Mouse (Mus musculus): ENCODE measurements around the gene Naga. TPM values are rescaled to one million over a fixed set of nuclear protein-coding genes. Genes with fewer than 3 reads are reported as not detected.
A peak's percentile ranks its signal among the peaks of the same experiment; 100 is the strongest.

Gene Naga
- polyA plus RNA-seq, 1 experiment from 2014 or later: 23.9 TPM

GRCm38 (mm10) chr15:82317839-82318238 lies 20.9 kb downstream of the Naga start:
- no peak for ATAC-seq (replicated peaks)
- WGBS: 85% methylated on average over 6 of the region's 6 CpGs
- no peaks in the 10 kb centered on the region for H3K9me3 ChIP-seq
- no peaks in the 10 kb centered on the region for H3K36me3 ChIP-seq
- no peaks in the 10 kb centered on the region for H3K27me3 ChIP-seq
- no peak overlapping the region for H3K9ac ChIP-seq (replicated peaks)
- H3K27ac ChIP-seq (replicated peaks): no peak overlapping the region
- H3K4me3 ChIP-seq: no peak overlapping the region
- H3K4me2 ChIP-seq (replicated peaks): no peak overlapping the region
- no peaks in the 10 kb centered on the region for H3K4me1 ChIP-seq

DNA sequence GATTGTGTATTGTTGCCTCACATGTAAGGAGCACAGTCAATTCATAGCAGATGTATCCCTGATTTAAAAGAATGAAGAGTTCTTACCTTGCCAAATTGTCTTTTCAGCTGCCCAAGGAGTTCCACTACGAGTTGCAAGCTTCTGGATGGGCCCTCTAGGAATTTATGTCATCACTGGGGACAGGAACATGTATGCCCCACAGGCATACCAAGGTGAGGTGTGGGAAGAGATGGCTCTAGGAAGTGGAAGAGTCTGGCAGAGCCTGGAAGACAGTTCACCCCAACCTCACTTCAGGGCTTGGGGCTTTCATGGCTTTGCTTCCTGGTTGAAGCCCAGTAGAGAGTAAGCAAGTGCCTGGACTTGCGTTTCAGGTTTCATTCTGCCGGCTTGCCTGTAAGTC lies 30.3 kb downstream of the Naga start:
- Histone ChIP-seq H3K36me3 (no peaks in the 10 kb centered on the region), H3K27ac (replicated peaks) (no peak overlapping the region), H3K9me3 (no peaks in the 10 kb centered on the region), H3K4me3 (no peak overlapping the region), H3K27me3 (no peaks in the 10 kb centered on the region), H3K9ac (replicated peaks) (no peak overlapping the region), H3K4me1 (no peaks in the 10 kb centered on the region), H3K4me2 (replicated peaks) (no peak overlapping the region)
- no peak for ATAC-seq (replicated peaks)
- 85% methylated on average over 3 of the region's 3 CpGs for WGBS

- no peak overlapping the region for H3K4me3 ChIP-seq
- no peaks in the 10 kb centered on the region for H3K27me3 ChIP-seq
- H3K27ac ChIP-seq (replicated peaks): no peak overlapping the region
- ATAC-seq (replicated peaks): no peak
- H3K9ac ChIP-seq (replicated peaks): no peak overlapping the region
- 81% methylated on average over 3 of the region's 3 CpGs for WGBS
- H3K9me3 ChIP-seq: no peaks in the 10 kb centered on the region
- H3K36me3 ChIP-seq: no peaks in the 10 kb centered on the region
- H3K4me1 ChIP-seq: no peaks in the 10 kb centered on the region
- H3K4me2 ChIP-seq (replicated peaks): no peak overlapping the region
Measured at GRCm38 (mm10) chr15:82307107-82307506, 31.6 kb downstream of the Naga start.

DNA sequence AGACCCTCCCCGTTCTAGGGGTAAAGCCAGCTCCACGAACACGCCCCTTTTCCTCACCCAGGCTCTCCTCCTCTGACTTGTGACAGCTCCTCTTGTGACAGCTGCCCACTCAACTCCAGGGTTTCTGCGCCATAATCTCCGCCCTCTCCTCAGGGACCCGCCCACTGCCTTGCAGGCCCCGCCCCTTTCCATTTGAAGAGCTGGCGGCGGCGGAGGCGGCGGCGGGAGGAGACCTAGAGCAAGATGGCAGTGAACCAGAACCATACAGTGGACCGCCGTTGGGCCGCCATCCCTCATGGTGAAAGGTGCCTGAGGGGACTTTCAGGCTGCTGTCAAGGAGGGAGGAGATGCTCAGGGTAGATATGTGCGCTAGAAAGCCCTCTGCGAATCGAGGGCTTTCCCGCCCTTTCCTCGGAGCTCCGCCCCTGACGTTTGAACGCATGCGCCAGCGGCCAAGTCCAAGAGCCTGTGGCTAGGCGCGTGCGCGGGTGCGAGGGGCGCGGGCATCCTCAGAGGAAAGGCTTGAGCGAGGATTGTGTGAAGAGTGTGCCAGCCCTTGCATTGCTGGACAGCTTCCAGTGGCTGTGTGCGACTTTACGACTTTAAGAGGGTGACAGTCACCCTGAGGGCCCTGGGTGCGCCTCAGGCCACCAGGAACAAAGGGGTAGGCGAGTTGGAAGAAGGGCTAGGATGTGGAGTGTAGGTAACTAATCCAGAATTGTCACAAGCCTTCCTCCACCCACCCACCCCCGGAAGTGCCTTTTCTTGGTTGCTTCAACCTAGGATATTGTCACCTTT lies 39.8 kb downstream of the Naga start, which contains the start of gene Wbp2nl:
Wbp2nl (plus strand) TSS at position 191 of the 798 bp plus-strand sequence.
- 61% methylated on average over 39 of the region's 39 CpGs for WGBS
- Histone ChIP-seq H3K36me3 (no peaks in the 10 kb centered on the region), H3K27ac (replicated peaks) (no peak within 1 kb of the TSS), H3K9me3 (no peaks in the 10 kb centered on the region), H3K27me3 (no peaks in the 10 kb centered on the region), H3K9ac (replicated peaks) (no peak within 1 kb of the TSS), H3K4me2 (replicated peaks) (no peak within 1 kb of the TSS), H3K4me1 (peaks cover 7% of the 10 kb centered on the region), H3K4me3 (no peak within 1 kb of the TSS)
- no peak for ATAC-seq (replicated peaks)

GRCm38 (mm10) chr15:82294059-82294458 lies 44.7 kb downstream of the Naga start:
- Histone ChIP-seq H3K4me1 (peaks cover 21% of the 10 kb centered on the region), H3K27me3 (no peaks in the 10 kb centered on the region), H3K27ac (replicated peaks) (peak overlapping the region; percentile 63), H3K9me3 (no peaks in the 10 kb centered on the region), H3K36me3 (peaks cover 36% of the 10 kb centered on the region), H3K9ac (replicated peaks) (no peak overlapping the region), H3K4me2 (replicated peaks) (no peak overlapping the region), H3K4me3 (no peak overlapping the region)
- peak; percentile 36; the same call in 1 of the 2 replicates for ATAC-seq (replicated peaks)
- WGBS: 27% methylated on average over 8 of the region's 8 CpGs

DNA sequence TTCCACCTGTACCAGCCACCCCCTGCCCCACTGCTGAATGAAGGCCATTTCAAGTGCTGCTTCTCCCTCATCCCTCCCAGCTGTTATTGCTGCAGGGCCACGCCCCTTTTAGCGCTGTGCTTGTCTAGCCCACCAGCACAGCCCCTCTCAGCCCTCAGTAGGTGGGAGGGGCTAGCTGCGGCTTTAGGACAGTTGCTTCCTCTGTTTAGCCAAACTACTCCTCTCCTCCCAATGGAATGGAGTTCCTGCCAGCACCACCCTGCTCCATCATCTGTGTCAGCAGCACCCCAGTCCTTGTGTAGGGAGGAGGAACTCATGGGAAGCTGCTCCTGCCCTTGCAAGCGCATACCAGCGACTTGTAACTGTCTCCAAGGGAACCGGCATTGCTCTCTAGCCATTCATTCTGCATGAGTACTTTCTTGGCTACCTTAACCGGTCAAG lies 45.4 kb downstream of the Naga start:
- peaks cover 43% of the 10 kb centered on the region for H3K36me3 ChIP-seq
- peaks cover 21% of the 10 kb centered on the region for H3K4me1 ChIP-seq
- ATAC-seq (replicated peaks): peak; percentile 75
- no peak overlapping the region for H3K4me2 ChIP-seq (replicated peaks)
- no peaks in the 10 kb centered on the region for H3K27me3 ChIP-seq
- no peaks in the 10 kb centered on the region for H3K9me3 ChIP-seq
- H3K27ac ChIP-seq (replicated peaks): peak overlapping the region; percentile 63
- WGBS: 11% methylated on average over 7 of the region's 7 CpGs
- no peak overlapping the region for H3K4me3 ChIP-seq
- H3K9ac ChIP-seq (replicated peaks): no peak overlapping the region

DNA sequence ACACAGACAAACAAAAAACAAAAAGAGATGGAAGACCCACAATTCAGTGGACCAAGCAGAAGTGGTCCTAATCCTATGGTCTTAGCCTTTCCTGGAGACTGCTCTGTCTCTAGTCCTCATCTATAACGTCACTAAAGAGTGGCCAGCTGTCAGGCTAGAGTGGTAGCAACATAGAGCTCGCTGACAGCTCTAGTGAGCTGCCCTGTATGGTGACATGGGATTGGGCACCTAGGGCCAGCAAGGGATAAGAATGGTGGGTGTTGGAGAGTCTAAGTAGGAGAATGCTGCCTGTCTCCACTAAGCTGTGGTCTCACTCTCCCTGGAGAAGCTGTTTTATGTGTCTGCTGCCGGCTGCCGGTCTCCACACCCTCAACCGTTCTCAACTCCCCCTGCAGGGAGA lies 45.9 kb downstream of the Naga start:
- H3K4me1 ChIP-seq: peaks cover 21% of the 10 kb centered on the region
- H3K27ac ChIP-seq (replicated peaks): peak overlapping the region; percentile 63
- no peak overlapping the region for H3K9ac ChIP-seq (replicated peaks)
- 24% methylated on average over 5 of the region's 5 CpGs for WGBS
- H3K9me3 ChIP-seq: no peaks in the 10 kb centered on the region
- no peaks in the 10 kb centered on the region for H3K27me3 ChIP-seq
- H3K4me2 ChIP-seq (replicated peaks): no peak overlapping the region
- no peak overlapping the region for H3K4me3 ChIP-seq
- peak; percentile 45 for ATAC-seq (replicated peaks)
- H3K36me3 ChIP-seq: peaks cover 48% of the 10 kb centered on the region

GRCm38 (mm10) chr15:82290252-82290651 lies 48.5 kb downstream of the Naga start:
- Histone ChIP-seq H3K27ac (replicated peaks) (no peak overlapping the region), H3K4me1 (peaks cover 21% of the 10 kb centered on the region), H3K27me3 (no peaks in the 10 kb centered on the region), H3K9ac (replicated peaks) (no peak overlapping the region), H3K4me2 (replicated peaks) (no peak overlapping the region), H3K4me3 (no peak overlapping the region), H3K9me3 (no peaks in the 10 kb centered on the region), H3K36me3 (peaks cover 74% of the 10 kb centered on the region)
- 90% methylated on average over 7 of the region's 7 CpGs for WGBS
- no peak for ATAC-seq (replicated peaks)

DNA sequence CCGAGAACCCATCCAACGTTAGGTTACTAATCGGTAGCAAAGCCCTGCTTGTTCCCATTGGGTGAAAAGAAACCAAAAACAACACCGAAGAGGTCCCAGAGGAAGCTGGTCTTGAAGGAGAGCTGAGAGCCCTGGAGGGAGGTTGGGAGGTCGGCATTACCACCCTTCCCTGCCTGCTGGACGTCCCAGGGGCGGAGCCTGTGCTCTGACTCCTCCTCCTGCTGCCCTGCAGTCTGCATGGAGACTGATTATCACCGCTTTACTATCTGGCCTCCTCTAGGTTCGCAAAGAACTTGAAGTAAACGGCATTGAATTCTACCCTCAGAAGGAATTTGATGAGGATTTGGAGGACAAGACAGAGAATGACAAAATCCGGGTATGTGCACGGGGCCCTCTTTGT lies 52.6 kb downstream of the Naga start:
- no peak for ATAC-seq (replicated peaks)
- H3K4me3 ChIP-seq: no peak overlapping the region
- WGBS: 78% methylated on average over 12 of the region's 12 CpGs
- H3K4me2 ChIP-seq (replicated peaks): no peak overlapping the region
- no peaks in the 10 kb centered on the region for H3K9me3 ChIP-seq
- no peaks in the 10 kb centered on the region for H3K4me1 ChIP-seq
- no peak overlapping the region for H3K27ac ChIP-seq (replicated peaks)
- no peaks in the 10 kb centered on the region for H3K27me3 ChIP-seq
- H3K36me3 ChIP-seq: peaks cover 95% of the 10 kb centered on the region
- no peak overlapping the region for H3K9ac ChIP-seq (replicated peaks)

- no peak for ATAC-seq (replicated peaks)
- no peaks in the 10 kb centered on the region for H3K27me3 ChIP-seq
- H3K4me3 ChIP-seq: no peak overlapping the region
- no peaks in the 10 kb centered on the region for H3K9me3 ChIP-seq
- peaks cover 25% of the 10 kb centered on the region for H3K4me1 ChIP-seq
- H3K4me2 ChIP-seq (replicated peaks): no peak overlapping the region
- 69% methylated on average over 4 of the region's 4 CpGs for WGBS
- H3K27ac ChIP-seq (replicated peaks): no peak overlapping the region
- no peak overlapping the region for H3K9ac ChIP-seq (replicated peaks)
- peaks cover 66% of the 10 kb centered on the region for H3K36me3 ChIP-seq
Measured at GRCm38 (mm10) chr15:82280638-82281037, 58.1 kb downstream of the Naga start.
